8 mouse cellular contexts compared by ENCODE assay signal in genomic region chr8:80688141-80688540, GRCm38 (mm10). TPM values are rescaled to one million over a fixed set of nuclear protein-coding genes. Genes with fewer than 3 reads are reported as not detected.
DNase-seq lines count a peak whose midpoint lies in the region; ATAC-seq lines count a peak whose summit lies in the region.

No protein-coding gene starts in this region.

- no peaks in the 10 kb centered on the region for H3K4me1 ChIP-seq in hindbrain, embryonic 15.5 days (replicated peaks)

- no peak overlapping the region for H3K9ac ChIP-seq in hindbrain, embryonic 15.5 days

- peak; percentile 77; the same call in 1 of the 2 replicates for ATAC-seq in hindbrain, embryonic 15.5 days (ENCODE audit: low FRiP score, low read depth)
- ATAC-seq in megakaryocyte, adult 5-6 weeks (ENCODE audit: poor library complexity, severe bottlenecking), result peak; percentile 74
- no peak for ATAC-seq in activated CD4-positive, CD25-positive, alpha-beta regulatory T cell, adult 4 months

- no peaks in the 10 kb centered on the region for H3K27me3 ChIP-seq in hindbrain, embryonic 15.5 days

- H3K9me3 ChIP-seq in hindbrain, embryonic 15.5 days, result no peaks in the 10 kb centered on the region

- WGBS in hindbrain, embryonic 15.5 days, result 53% methylated on average over 4 of the region's 4 CpGs

- no peak overlapping the region for H3K27ac ChIP-seq in hindbrain, embryonic 15.5 days (replicated peaks)

- H3K4me2 ChIP-seq in hindbrain, embryonic 15.5 days, result no peak overlapping the region

- peak; percentile 30 for DNase-seq in MEL-GATA-1-ER (ENCODE audit: extremely low read depth, low read depth)
- peak; percentile 6 for DNase-seq in brain, embryonic 18.5 days (ENCODE audit: low read depth, low spot score)
- DNase-seq in fibroblast of lung, adult 2 months (ENCODE audit: low read depth), result peak; percentile 14
- DNase-seq in layer of hippocampus, postnatal 36 days, result peak; percentile 53 to 54
- DNase-seq in right cerebral cortex, postnatal 4 days, result peak; percentile 66

- no peaks in the 10 kb centered on the region for H3K36me3 ChIP-seq in hindbrain, embryonic 15.5 days

- no peak overlapping the region for H3K4me3 ChIP-seq in hindbrain, embryonic 15.5 days

RNA-seq across cellular contexts. Expression of gene Smarca5, which starts 51.2 kb away (rescaled TPM):
- 49.7 and 54.9 TPM in 2 replicates for polyA plus RNA-seq in hindbrain, embryonic 15.5 days (2015; fragmentation: Nextera tagmentation; extraction: Ambion mirVana)
- total RNA-seq in layer of hippocampus, postnatal 36 days (2021), result 10 to 100 TPM; 62.9 to 64.6 TPM
- total RNA-seq in megakaryocyte, adult 5-6 weeks (2015), result 69.7 and 76.6 TPM in 2 replicates
- total RNA-seq in megakaryocyte, adult 5-6 weeks (2017), result 122 and 140 TPM in 2 replicates
- polyA plus RNA-seq in activated CD4-positive, CD25-positive, alpha-beta regulatory T cell, adult 4 months (2017; shearing (Covaris generic)), result 10 to 100 TPM; 25.0 to 26.0 TPM

Comparison
In these comparisons a context has a peak if more than half of its experiments do, and no peak if none do; other contexts are left out.
1. DNase-seq: peak in every context shown above with its lines; median percentile 66 in right cerebral cortex, postnatal 4 days; 54 in layer of hippocampus, postnatal 36 days; 30 in MEL-GATA-1-ER; 14 in fibroblast of lung, adult 2 months; 6 in brain, embryonic 18.5 days.